Mouse (Mus musculus): ENCODE data around the gene AC170998.1.

DNA sequence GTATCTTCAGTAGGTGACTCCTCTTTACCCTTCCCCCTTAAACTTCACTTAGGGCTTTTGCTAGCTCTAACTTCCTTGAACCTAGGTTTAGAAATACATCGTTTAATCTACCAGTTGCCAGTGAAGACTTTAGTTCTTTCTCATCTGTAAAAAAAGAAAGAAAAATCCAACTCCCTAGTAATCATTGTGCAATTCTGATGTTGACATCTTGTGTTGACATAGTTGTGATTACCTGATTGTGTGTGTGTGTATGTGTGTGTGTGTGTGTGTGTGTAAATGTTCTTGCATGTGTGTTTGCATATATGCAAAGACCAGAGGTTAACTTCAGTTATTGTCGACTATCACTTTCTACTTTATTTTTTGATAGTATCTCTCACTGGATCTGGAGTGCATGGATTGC is 27.2 kb upstream of the AC170998.1 start:
- TF ChIP-seq CTCF (IDR thresholded peaks at IDR 0.05; ENCODE audit: control insufficient read depth, insufficient read depth, low read length) (no peak), POLR2A (IDR thresholded peaks at IDR 0.05; ENCODE audit: borderline replicate concordance, control insufficient read depth, low read depth, low read length) (no peak)

All from bone marrow, adult 2 months (tissue).